In the genomic region with DNA sequence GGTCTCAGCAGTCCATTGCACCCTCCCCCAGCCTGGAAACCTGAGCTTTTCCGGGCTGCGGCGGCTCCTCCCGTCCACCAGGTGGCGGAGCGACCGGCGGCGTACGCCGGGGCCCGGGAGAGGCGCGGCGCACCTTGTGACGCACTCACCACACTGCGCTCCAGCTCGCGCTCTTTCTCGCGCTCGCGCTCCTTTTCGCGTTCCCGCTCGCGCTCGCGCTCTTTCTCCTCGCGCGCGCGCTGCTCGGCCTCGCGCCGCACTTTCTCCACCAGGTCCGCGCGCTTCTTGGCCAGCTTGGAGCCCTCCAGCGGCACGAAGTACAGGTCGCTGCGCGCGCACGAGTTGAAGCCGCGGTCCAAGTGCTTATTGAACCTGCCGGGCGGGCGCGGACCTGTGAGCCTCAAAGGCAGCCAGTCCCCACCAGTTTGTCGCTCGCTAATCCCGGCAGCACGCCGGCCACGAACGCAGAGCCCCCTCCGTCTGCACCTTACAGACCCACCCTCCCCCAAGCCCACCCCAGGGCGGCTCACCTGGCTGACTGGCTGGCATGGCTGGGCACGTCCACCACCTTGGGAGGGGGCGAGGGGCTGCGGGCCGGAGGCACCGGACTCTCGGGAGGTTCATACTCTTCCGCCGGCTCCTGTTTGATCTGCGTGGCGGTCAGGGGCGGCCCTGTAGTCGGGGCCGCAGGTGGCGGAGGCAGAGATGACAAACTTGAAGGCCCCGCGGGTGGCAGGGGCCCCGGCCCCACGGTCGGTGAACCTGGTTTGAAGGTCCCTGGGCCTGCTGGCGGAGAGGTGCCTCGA, we compare ENCODE assay signal across 8 mouse cellular contexts. TPM values are rescaled to one million over a fixed set of nuclear protein-coding genes. Genes with fewer than 3 reads are reported as not detected.
DNase-seq lines count a peak whose midpoint lies in the region; ATAC-seq and TF ChIP-seq lines count a peak whose summit lies in the region.

No protein-coding gene starts in this region.

- peak; percentile 68; the same call in 1 of the 2 replicates for TF ChIP-seq POLR2A in bone marrow, adult 2 months (IDR thresholded peaks at IDR 0.05; ENCODE audit: borderline replicate concordance, control insufficient read depth, low read depth, low read length)

- WGBS in bone marrow, adult 2 months, result under 1% methylated on average over 85 of the region's 85 CpGs
- 1% methylated on average over 63 of the region's 85 CpGs for WGBS in embryonic facial prominence, embryonic 14.5 days
- WGBS in limb, embryonic 13.5 days, result under 1% methylated on average over 77 of the region's 85 CpGs
- WGBS in midbrain, embryonic 15.5 days, result under 1% methylated on average over 85 of the region's 85 CpGs

- peak overlapping the region; percentile 78 for H3K4me3 ChIP-seq in bone marrow, adult 2 months (replicated peaks; ENCODE audit: control insufficient read depth, low read depth, low read length)
- H3K4me3 ChIP-seq in embryonic facial prominence, embryonic 14.5 days (ENCODE audit: low read depth, low read length), result peak overlapping the region; percentile 54
- H3K4me3 ChIP-seq in limb, embryonic 13.5 days, result peak overlapping the region; percentile 54
- peak overlapping the region; percentile 42 for H3K4me3 ChIP-seq in midbrain, embryonic 15.5 days

- TF ChIP-seq CTCF in bone marrow, adult 2 months (IDR thresholded peaks at IDR 0.05; ENCODE audit: control insufficient read depth, insufficient read depth, low read length), result peak; percentile 66

- H3K4me1 ChIP-seq in bone marrow, adult 2 months (ENCODE audit: control insufficient read depth, insufficient read depth, low read length), result no peaks in the 10 kb centered on the region; the same call in 1 of the 2 replicates
- H3K4me1 ChIP-seq in embryonic facial prominence, embryonic 14.5 days (ENCODE audit: control insufficient read depth, insufficient read depth, low read length), result peaks cover 10% of the 10 kb centered on the region; the same call in 1 of the 2 replicates
- H3K4me1 ChIP-seq in limb, embryonic 13.5 days, result peaks cover 33% of the 10 kb centered on the region
- peaks cover 41% of the 10 kb centered on the region for H3K4me1 ChIP-seq in midbrain, embryonic 15.5 days

- H3K27me3 ChIP-seq in embryonic facial prominence, embryonic 14.5 days (replicated peaks; ENCODE audit: control insufficient read depth, insufficient read depth, low read length), result no peaks in the 10 kb centered on the region
- no peaks in the 10 kb centered on the region for H3K27me3 ChIP-seq in limb, embryonic 13.5 days
- H3K27me3 ChIP-seq in midbrain, embryonic 15.5 days (replicated peaks), result no peaks in the 10 kb centered on the region

- H3K9me3 ChIP-seq in embryonic facial prominence, embryonic 14.5 days (ENCODE audit: control insufficient read depth, low read length), result no peaks in the 10 kb centered on the region
- H3K9me3 ChIP-seq in limb, embryonic 13.5 days, result no peaks in the 10 kb centered on the region
- H3K9me3 ChIP-seq in midbrain, embryonic 15.5 days, result no peaks in the 10 kb centered on the region

- H3K36me3 ChIP-seq in embryonic facial prominence, embryonic 14.5 days (ENCODE audit: control insufficient read depth, insufficient read depth, low read length), result peaks cover 69% of the 10 kb centered on the region
- H3K36me3 ChIP-seq in limb, embryonic 13.5 days, result peaks cover 67% of the 10 kb centered on the region
- H3K36me3 ChIP-seq in midbrain, embryonic 15.5 days (replicated peaks), result peaks cover 41% of the 10 kb centered on the region

- H3K9ac ChIP-seq in embryonic facial prominence, embryonic 14.5 days (ENCODE audit: low read depth, low read length), result peak overlapping the region; percentile 80
- peak overlapping the region; percentile 84 for H3K9ac ChIP-seq in limb, embryonic 13.5 days
- peak overlapping the region; percentile 48 for H3K9ac ChIP-seq in midbrain, embryonic 15.5 days

- H3K27ac ChIP-seq in bone marrow, adult 2 months (ENCODE audit: control insufficient read depth, insufficient read depth, low read depth, low read length, poor library complexity), result peak overlapping the region; percentile 90
- peak overlapping the region; percentile 89 for H3K27ac ChIP-seq in embryonic facial prominence, embryonic 14.5 days (replicated peaks; ENCODE audit: low read depth, low read length)
- peak overlapping the region; percentile 88 for H3K27ac ChIP-seq in limb, embryonic 13.5 days
- peak overlapping the region; percentile 89 for H3K27ac ChIP-seq in midbrain, embryonic 15.5 days

- DNase-seq in 416B (ENCODE audit: low read depth), result peak; percentile 95
- peak; percentile 97 for DNase-seq in embryonic facial prominence, embryonic 14.5 days (ENCODE audit: low spot score)
- DNase-seq in heart, adult 8-10 months (ENCODE audit: low spot score), result peak; percentile 90
- peak; percentile 94 to 95 for DNase-seq in kidney, adult 8-10 months
- DNase-seq in spleen, adult 18-20 months, result peak; percentile 89 to 93

- ATAC-seq in embryonic facial prominence, embryonic 14.5 days (ENCODE audit: low read depth), result peak; percentile 85
- peak; percentile 77 for ATAC-seq in limb, embryonic 13.5 days (ENCODE audit: low FRiP score, low read depth)
- peak; percentile 83 for ATAC-seq in midbrain, embryonic 15.5 days (replicated peaks)

- peak overlapping the region; percentile 96 for H3K4me2 ChIP-seq in embryonic facial prominence, embryonic 14.5 days (ENCODE audit: low read depth, low read length)
- peak overlapping the region; percentile 94 for H3K4me2 ChIP-seq in limb, embryonic 13.5 days (replicated peaks)
- peak overlapping the region; percentile 70 for H3K4me2 ChIP-seq in midbrain, embryonic 15.5 days

RNA-seq across cellular contexts. Expression of gene Grcc10, which starts 4.5 kb away (rescaled TPM):
- 138 and 208 TPM in 2 replicates for polyA plus RNA-seq in bone marrow, adult 2 months (2011; ENCODE audit: insufficient read depth, insufficient read length, low replicate concordance, missing spikeins)
- polyA plus RNA-seq in embryonic facial prominence, embryonic 14.5 days (2014; fragmentation: Nextera tagmentation; extraction: Ambion mirVana), result 392 and 415 TPM in 2 replicates
- 100 to 1,000 TPM; 286 to 318 (median 310) TPM for total RNA-seq in heart, adult 8-10 months (2022)
- 480 and 513 TPM in 2 replicates for polyA plus RNA-seq in limb, embryonic 13.5 days (2015; fragmentation: Nextera tagmentation; extraction: Ambion mirVana)
- polyA plus RNA-seq in midbrain, embryonic 15.5 days (2015; fragmentation: Nextera tagmentation; extraction: Ambion mirVana), result 668 and 674 TPM in 2 replicates

RNA-seq across cellular contexts. Expression of gene Ptpn6, which starts 7.2 kb away (rescaled TPM):
- polyA plus RNA-seq in bone marrow, adult 2 months (2011; ENCODE audit: insufficient read depth, insufficient read length, low replicate concordance, missing spikeins), result 239 and 439 TPM in 2 replicates
- polyA plus RNA-seq in embryonic facial prominence, embryonic 14.5 days (2014; fragmentation: Nextera tagmentation; extraction: Ambion mirVana), result 14.3 and 16.1 TPM in 2 replicates
- 1 to 10 TPM; 2.0 to 5.7 (median 3.1) TPM for total RNA-seq in heart, adult 8-10 months (2022)
- polyA plus RNA-seq in limb, embryonic 13.5 days (2015; fragmentation: Nextera tagmentation; extraction: Ambion mirVana), result 9.0 and 10.9 TPM in 2 replicates
- polyA plus RNA-seq in midbrain, embryonic 15.5 days (2015; fragmentation: Nextera tagmentation; extraction: Ambion mirVana), result 3.9 and 5.6 TPM in 2 replicates

RNA-seq across cellular contexts. Expression of gene Gm45234, which starts 10.1 kb away (rescaled TPM):
- polyA plus RNA-seq in bone marrow, adult 2 months (2011; ENCODE audit: insufficient read depth, insufficient read length, low replicate concordance, missing spikeins), result not detected in 2 replicates
- polyA plus RNA-seq in embryonic facial prominence, embryonic 14.5 days (2014; fragmentation: Nextera tagmentation; extraction: Ambion mirVana), result not detected in 2 replicates
- under 1 TPM in 1 of 4 experiments, not detected in 3; 0.41 TPM for total RNA-seq in heart, adult 8-10 months (2022)
- 0.11 TPM in 1 of 2 replicates, not detected in the other for polyA plus RNA-seq in limb, embryonic 13.5 days (2015; fragmentation: Nextera tagmentation; extraction: Ambion mirVana)
- polyA plus RNA-seq in midbrain, embryonic 15.5 days (2015; fragmentation: Nextera tagmentation; extraction: Ambion mirVana), result not detected in 2 replicates

RNA-seq across cellular contexts. Expression of gene Atn1, which starts 10.6 kb away (rescaled TPM):
- 11.3 and 19.1 TPM in 2 replicates for polyA plus RNA-seq in bone marrow, adult 2 months (2011; ENCODE audit: insufficient read depth, insufficient read length, low replicate concordance, missing spikeins)
- 13.8 and 14.9 TPM in 2 replicates for polyA plus RNA-seq in embryonic facial prominence, embryonic 14.5 days (2014; fragmentation: Nextera tagmentation; extraction: Ambion mirVana)
- 10 to 100 TPM; 40.9 to 48.2 (median 45.2) TPM for total RNA-seq in heart, adult 8-10 months (2022)
- polyA plus RNA-seq in limb, embryonic 13.5 days (2015; fragmentation: Nextera tagmentation; extraction: Ambion mirVana), result 19.6 and 20.0 TPM in 2 replicates
- polyA plus RNA-seq in midbrain, embryonic 15.5 days (2015; fragmentation: Nextera tagmentation; extraction: Ambion mirVana), result 32.7 and 34.3 TPM in 2 replicates

RNA-seq across cellular contexts. Expression of gene Eno2, which starts 23.8 kb away (rescaled TPM):
- polyA plus RNA-seq in bone marrow, adult 2 months (2011; ENCODE audit: insufficient read depth, insufficient read length, low replicate concordance, missing spikeins), result 0.68 and 1.4 TPM in 2 replicates
- polyA plus RNA-seq in embryonic facial prominence, embryonic 14.5 days (2014; fragmentation: Nextera tagmentation; extraction: Ambion mirVana), result 10.4 and 11.2 TPM in 2 replicates
- total RNA-seq in heart, adult 8-10 months (2022), result 1 to 10 TPM; 3.2 to 6.1 (median 4.8) TPM
- polyA plus RNA-seq in limb, embryonic 13.5 days (2015; fragmentation: Nextera tagmentation; extraction: Ambion mirVana), result 7.2 and 7.7 TPM in 2 replicates
- 89.2 and 90.8 TPM in 2 replicates for polyA plus RNA-seq in midbrain, embryonic 15.5 days (2015; fragmentation: Nextera tagmentation; extraction: Ambion mirVana)

Comparison
In these comparisons a context has a peak if more than half of its experiments do, and no peak if none do; other contexts are left out.
1. Peak in every context shown above with its lines: DNase-seq, ATAC-seq, H3K4me3 ChIP-seq and H3K27ac ChIP-seq.
2. RNA of gene Ptpn6, which starts 7.2 kb away (polyA plus RNA-seq): 239 to 439 TPM in bone marrow, adult 2 months; 14.3 to 16.1 TPM in embryonic facial prominence, embryonic 14.5 days, 9.0 to 10.9 TPM in limb, embryonic 13.5 days and 3.9 to 5.6 TPM in midbrain, embryonic 15.5 days; every median in the first group is over 10 times any median in the second.